Mouse (Mus musculus) right cerebral cortex, postnatal 4 days (tissue): ENCODE data around the gene Scin.
"Not testable (repeated sequence)": the region's sequence is repeated elsewhere in the genome, so short reads cannot be mapped to it uniquely, and the experiment has no call there.

Experiments used
- DNase-seq: peaks from one replicate; pipeline ENCODE4 v3.0.0-alpha.2; 2022

Gene Scin

GRCm38 (mm10) chr12:40133573-40134271, at the start of gene Scin:
Gene Scin, minus strand, starts transcription at chr12:40134228.
- DNase-seq: peak; percentile 5

- DNase-seq: peak; percentile 32
Observed at GRCm38 (mm10) chr12:40177089-40177488, 43.1 kb upstream of the Scin start.

- DNase-seq: no peak
Observed at GRCm38 (mm10) chr12:40176158-40176557, 42.1 kb upstream of the Scin start.

GRCm38 (mm10) chr12:40175171-40175570, 41.1 kb upstream of the Scin start:
- DNase-seq: not testable (repeated sequence)

- DNase-seq: no peak
Observed at GRCm38 (mm10) chr12:40171637-40172036, 37.6 kb upstream of the Scin start.

- no peak for DNase-seq
Observed at GRCm38 (mm10) chr12:40169675-40170074, 35.6 kb upstream of the Scin start.

- DNase-seq: no peak
Observed at GRCm38 (mm10) chr12:40164621-40165020, 30.6 kb upstream of the Scin start.

- no peak for DNase-seq
Observed at GRCm38 (mm10) chr12:40160777-40161176, 26.7 kb upstream of the Scin start.

GRCm38 (mm10) chr12:40154188-40154587, 20.2 kb upstream of the Scin start:
- DNase-seq: no peak

GRCm38 (mm10) chr12:40152353-40153069, 18.5 kb upstream of the Scin start:
- DNase-seq: no peak

- no peak for DNase-seq
Observed at GRCm38 (mm10) chr12:40147319-40147718, 13.3 kb upstream of the Scin start.

- DNase-seq: no peak
Observed at GRCm38 (mm10) chr12:40146510-40146909, 12.5 kb upstream of the Scin start.

- DNase-seq: no peak
Observed at GRCm38 (mm10) chr12:40140706-40141105, 6.7 kb upstream of the Scin start.

GRCm38 (mm10) chr12:40139484-40140245, 5.6 kb upstream of the Scin start:
- no peak for DNase-seq

- no peak for DNase-seq
Observed at GRCm38 (mm10) chr12:40134529-40134928, 501 bp upstream of the Scin start.

GRCm38 (mm10) chr12:40133194-40133572, 845 bp downstream of the Scin start:
- DNase-seq: no peak

- no peak for DNase-seq
Observed at GRCm38 (mm10) chr12:40118872-40119271, 15.2 kb downstream of the Scin start.

- no peak for DNase-seq
Observed at GRCm38 (mm10) chr12:40117045-40117444, 17.0 kb downstream of the Scin start.

- no peak for DNase-seq
Observed at GRCm38 (mm10) chr12:40116214-40116613, 17.8 kb downstream of the Scin start.

- DNase-seq: no peak
Observed at GRCm38 (mm10) chr12:40114883-40115282, 19.1 kb downstream of the Scin start.

GRCm38 (mm10) chr12:40114020-40114419, 20.0 kb downstream of the Scin start:
- DNase-seq: no peak

GRCm38 (mm10) chr12:40113605-40114004, 20.4 kb downstream of the Scin start:
- DNase-seq: no peak

GRCm38 (mm10) chr12:40109227-40109626, 24.8 kb downstream of the Scin start:
- DNase-seq: no peak

- no peak for DNase-seq
Observed at GRCm38 (mm10) chr12:40108143-40108542, 25.9 kb downstream of the Scin start.
